Mouse (Mus musculus) lung, adult 2 months (tissue): ENCODE measurements around the gene Rpl37.

ENCODE experiments used
- CTCF ChIP-seq: fragments of 200-500 bp; IDR thresholded peaks from 2 replicates; pipeline ENCODE4 v1.5.1; 2011; ENCODE audit warnings: mild to moderate bottlenecking, low read length, control low read depth; ENCODE audit not compliant: insufficient read depth
- POLR2A ChIP-seq: fragments of 200-500 bp; IDR thresholded peaks from 2 replicates; pipeline ENCODE4 v1.6.1; 2011; ENCODE audit warnings: low read depth, mild to moderate bottlenecking, control low read depth, low read length, borderline replicate concordance; ENCODE audit errors: extremely low read depth

DNA sequence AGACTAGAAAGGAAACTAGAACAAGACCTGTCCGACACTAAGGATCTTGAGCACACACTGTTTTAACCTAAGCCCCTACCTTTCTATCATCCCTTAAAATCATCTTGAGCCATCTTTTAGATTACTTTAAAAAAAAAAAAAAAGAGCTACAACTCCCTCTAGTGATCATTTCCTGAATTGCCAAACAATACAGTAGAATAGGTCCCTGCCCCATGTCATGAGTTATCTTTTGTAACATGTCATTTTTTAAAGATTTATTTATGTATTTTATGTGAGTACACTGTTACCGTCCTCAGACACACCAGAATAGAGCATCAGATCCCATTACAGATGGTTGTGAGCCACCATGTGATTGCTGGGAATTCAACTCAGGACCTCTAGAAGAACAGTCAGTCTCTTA, 10.2 kb upstream of the Rpl37 start:
- TF ChIP-seq CTCF, result peak; percentile 20; the same call in 1 of the 2 replicates
- no peak for TF ChIP-seq POLR2A
